ENCODE assay signal across 24 mouse cellular contexts in the genomic region with DNA sequence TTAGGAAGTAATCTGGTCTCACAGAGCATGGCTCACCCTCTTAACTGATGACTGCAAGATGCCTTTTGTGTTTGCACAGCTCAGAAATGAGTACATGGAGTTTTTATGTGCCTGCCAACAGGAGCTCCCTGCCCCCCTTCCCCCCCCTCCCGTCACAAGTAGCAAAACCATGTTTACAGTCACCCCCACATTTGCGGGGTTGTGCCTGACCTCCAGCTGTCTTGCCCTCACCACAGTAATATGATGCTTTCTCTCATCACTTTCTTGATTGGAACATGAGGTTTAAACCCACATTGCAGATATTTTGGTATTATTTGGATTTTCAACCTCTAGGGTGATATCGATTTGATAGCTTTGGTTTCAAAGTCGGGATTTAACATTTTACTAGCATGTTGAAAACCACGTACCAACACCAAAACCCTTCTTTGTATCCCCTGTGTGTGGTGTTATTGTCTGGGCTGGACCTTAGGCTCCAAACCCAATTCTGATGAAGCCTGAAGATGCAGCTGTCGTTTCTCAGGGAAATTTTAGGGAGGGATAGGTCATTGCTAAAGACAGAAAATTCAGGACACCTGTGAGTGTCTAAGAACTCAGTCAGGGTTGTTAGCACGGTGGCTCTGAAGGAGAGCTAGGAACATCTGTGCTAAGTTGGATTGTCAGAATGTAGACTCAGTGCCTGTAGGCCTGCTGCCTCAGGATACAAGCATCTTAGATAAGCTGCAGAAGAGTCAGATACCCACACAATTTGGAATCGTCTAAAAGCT. TPM values are rescaled to one million over a fixed set of nuclear protein-coding genes. Genes with fewer than 3 reads are reported as not detected.
DNase-seq lines count a peak whose midpoint lies in the region; ATAC-seq and TF ChIP-seq lines count a peak whose summit lies in the region.
"Had no signal": no experiment of that assay in that cellular context is flagged by ENCODE, and none has a peak within 500 bp of the region (broad histone marks: within the 10 kb centered on the region; RNA-seq: fewer than 3 reads in every experiment).

No protein-coding gene starts in this region.

- TF ChIP-seq CTCF in C2C12 (IDR thresholded peaks at IDR 0.05; ENCODE audit: control insufficient read depth, insufficient read depth, insufficient read length) = no peak

- no peak overlapping the region for H3K4me2 ChIP-seq in heart, embryonic 11.5 days
- H3K4me2 ChIP-seq in myocyte (ENCODE audit: low read depth) = peak overlapping the region; percentile 43
- H3K4me2 ChIP-seq: embryonic facial prominence, embryonic 13.5 days; forebrain, embryonic 12.5 days had no signal

- H3K36me3 ChIP-seq in heart, embryonic 11.5 days (ENCODE audit: control insufficient read depth, insufficient read depth, low read length) = no peaks in the 10 kb centered on the region
- no peaks in the 10 kb centered on the region for H3K36me3 ChIP-seq in C2C12 (ENCODE audit: control insufficient read depth, insufficient read depth)
- H3K36me3 ChIP-seq in myocyte (ENCODE audit: control insufficient read depth, insufficient read depth) = no peaks in the 10 kb centered on the region
- H3K36me3 ChIP-seq: embryonic facial prominence, embryonic 13.5 days; forebrain, embryonic 10.5 days; forebrain, embryonic 12.5 days had no signal

- peak; percentile 45 for DNase-seq in heart, adult 11 months
- peak; percentile 8 for DNase-seq in 416B (ENCODE audit: low read depth)
- no peak for DNase-seq in kidney, postnatal 14 days
- DNase-seq: adrenal gland, adult 8-10 months; adrenal gland, postnatal 14 days; adrenal gland, postnatal 36 days; B cell, adult 2 months; cerebellum, adult 11-12 months; cerebellum, adult 2 months; cerebellum, adult 9-10 months; cerebellum, postnatal 10 days; cerebellum, postnatal 25 days had no signal

- H3K9ac ChIP-seq in heart, embryonic 11.5 days (ENCODE audit: low read depth, low read length) = no peak overlapping the region
- H3K9ac ChIP-seq: embryonic facial prominence, embryonic 13.5 days; forebrain, embryonic 12.5 days had no signal

- H3ac ChIP-seq in C2C12 (ENCODE audit: control insufficient read depth, insufficient read length, low read depth) = no peak overlapping the region
- no peak overlapping the region for H3ac ChIP-seq in myocyte (ENCODE audit: control insufficient read depth, insufficient read length)

- H3K4me3 ChIP-seq in heart, embryonic 11.5 days (ENCODE audit: low read depth, low read length) = no peak overlapping the region
- no peak overlapping the region for H3K4me3 ChIP-seq in C2C12 (ENCODE audit: insufficient read depth, poor library complexity, severe bottlenecking)
- no peak overlapping the region for H3K4me3 ChIP-seq in myocyte
- H3K4me3 ChIP-seq: embryonic facial prominence, embryonic 13.5 days; forebrain, embryonic 10.5 days; forebrain, embryonic 12.5 days had no signal

- H3K4me1 ChIP-seq in heart, embryonic 11.5 days (ENCODE audit: control insufficient read depth, insufficient read depth, low read length) = no peaks in the 10 kb centered on the region

- no peak for ATAC-seq in heart, embryonic 11.5 days (replicated peaks; ENCODE audit: insufficient number of reproducible peaks, low FRiP score, low TSS enrichment)
- ATAC-seq in erythroid progenitor cell, adult 5-6 weeks (replicated peaks; ENCODE audit: low FRiP score, poor library complexity, severe bottlenecking) = no peak
- ATAC-seq: activated CD4-positive, CD25-positive, alpha-beta regulatory T cell, adult 4 months; forebrain, embryonic 14.5 days; forebrain, embryonic 16.5 days; Patski had no signal

- H3K27ac ChIP-seq in heart, embryonic 11.5 days (ENCODE audit: low read depth, low read length) = no peak overlapping the region
- H3K27ac ChIP-seq: embryonic facial prominence, embryonic 13.5 days; forebrain, embryonic 10.5 days; forebrain, embryonic 12.5 days had no signal

- TF ChIP-seq POLR2A in myocyte (IDR thresholded peaks at IDR 0.05; ENCODE audit: insufficient read length, low read depth) = no peak

- H3K79me3 ChIP-seq in C2C12 (ENCODE audit: low read depth) = no peaks in the 10 kb centered on the region

- no peaks in the 10 kb centered on the region for H3K27me3 ChIP-seq in heart, embryonic 11.5 days (ENCODE audit: control insufficient read depth, insufficient read depth, low read length)
- no peaks in the 10 kb centered on the region for H3K27me3 ChIP-seq in C2C12 (ENCODE audit: control insufficient read depth, insufficient read depth, insufficient read length)
- H3K27me3 ChIP-seq in myocyte (ENCODE audit: control insufficient read depth, insufficient read depth, insufficient read length) = no peaks in the 10 kb centered on the region
- H3K27me3 ChIP-seq: embryonic facial prominence, embryonic 13.5 days; forebrain, embryonic 12.5 days; Patski had no signal

- H3K9me3 ChIP-seq in heart, embryonic 11.5 days (replicated peaks; ENCODE audit: control insufficient read depth, low read length) = no peaks in the 10 kb centered on the region
- H3K9me3 ChIP-seq: embryonic facial prominence, embryonic 13.5 days; forebrain, embryonic 10.5 days; forebrain, embryonic 12.5 days had no signal

- H3K79me2 ChIP-seq in C2C12 (ENCODE audit: control insufficient read depth, insufficient read depth) (no peaks in the 10 kb centered on the region), myocyte (ENCODE audit: control insufficient read depth, insufficient read depth) (no peaks in the 10 kb centered on the region)

- WGBS in heart, embryonic 11.5 days (ENCODE audit: insufficient replicate concordance) = 66% methylated on average over 8 of the region's 8 CpGs

TF ChIP-seq in C2C12, 6 proteins besides CTCF, POLR2A, EP300 and RAD21:
- TF ChIP-seq FOSL1 (IDR thresholded peaks at IDR 0.05; ENCODE audit: insufficient read depth, low read length, poor library complexity, severe bottlenecking) = no peak
- TF ChIP-seq CEBPB (IDR thresholded peaks at IDR 0.05; ENCODE audit: low read depth) = no peak
- TF ChIP-seq USF1 (IDR thresholded peaks at IDR 0.05; ENCODE audit: low read depth) = no peak
- peak; percentile 49 for TF ChIP-seq MYOD1 (IDR thresholded peaks at IDR 0.05; ENCODE audit: control insufficient read depth, insufficient read length, low read depth)
- TF ChIP-seq MAX (IDR thresholded peaks at IDR 0.05) = no peak

TF ChIP-seq in myocyte, 11 proteins besides CTCF, POLR2A, EP300 and RAD21:
- TF ChIP-seq MYOD1 (IDR thresholded peaks at IDR 0.05; ENCODE audit: control insufficient read depth in 1 of 3, insufficient read length in 2 of 3, low read depth in 2 of 3) (peak; percentile 54 to 92 (median 81)), TCF12 (IDR thresholded peaks at IDR 0.05; ENCODE audit: insufficient read depth, poor library complexity, severe bottlenecking) (peak; percentile 79), MYOG (IDR thresholded peaks at IDR 0.05; ENCODE audit: control insufficient read depth in 1 of 3, insufficient read depth in 1 of 3, insufficient read length in 2 of 3, low read depth in 2 of 3) (peak in 2 of 3 experiments; percentile 79 to 82), TCF3 (IDR thresholded peaks at IDR 0.05; ENCODE audit: insufficient read length, low read depth) (peak; percentile 74), REST (IDR thresholded peaks at IDR 0.05; ENCODE audit: insufficient read depth, insufficient read length) (no peak), SRF (IDR thresholded peaks at IDR 0.05; ENCODE audit: control insufficient read depth, insufficient read length, low read depth) (no peak), POLR2AphosphoS2 (IDR thresholded peaks at IDR 0.05; ENCODE audit: insufficient read length, low read depth) (no peak)
TF ChIP-seq in myocyte: peak in this region for 4.

RNA-seq across cellular contexts. Expression of a gene that starts 56.5 kb away (rescaled TPM):
- polyA plus RNA-seq in heart, embryonic 11.5 days (2014; fragmentation: Nextera tagmentation; extraction: Ambion mirVana) = 3.2 and 3.3 TPM in 2 replicates
- polyA plus RNA-seq in C2C12 (2012; fragmentation: generic; extraction: Trizol) = 0.48 TPM
- 0.79 TPM for polyA plus RNA-seq in myocyte (2012; fragmentation: generic; extraction: Trizol)
- not detected in 2 replicates for total RNA-seq in erythroid progenitor cell, adult 5-6 weeks (2015; ENCODE audit: low replicate concordance)
- not detected in 2 replicates for total RNA-seq in erythroid progenitor cell, adult 5-6 weeks (2017; ENCODE audit: low replicate concordance)
- total RNA-seq: MEL had no signal
